Mouse (Mus musculus): ENCODE results near the gene Pitpna.

Pitpna gene

DNA sequence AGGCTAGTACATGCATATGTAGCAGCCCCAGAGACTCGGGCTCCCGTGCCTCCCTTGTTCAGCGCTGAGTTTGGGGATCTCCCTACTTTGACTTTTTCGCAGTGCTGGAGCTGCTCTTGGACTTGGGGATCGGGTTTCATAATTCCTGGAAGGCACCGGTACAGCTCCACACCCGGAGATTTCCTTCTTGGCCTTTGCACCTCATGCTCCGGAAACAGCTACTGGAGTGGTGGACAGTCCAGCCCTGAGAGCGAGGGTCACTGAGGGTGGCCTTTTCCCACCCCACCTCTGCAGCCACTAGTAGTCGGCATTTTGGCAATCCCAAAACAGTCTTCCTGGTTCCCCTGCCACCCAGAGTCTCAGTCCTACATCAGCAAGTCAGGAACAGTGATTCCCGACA is 47.4 kb downstream of the Pitpna start:
- no peak for DNase-seq

DNA sequence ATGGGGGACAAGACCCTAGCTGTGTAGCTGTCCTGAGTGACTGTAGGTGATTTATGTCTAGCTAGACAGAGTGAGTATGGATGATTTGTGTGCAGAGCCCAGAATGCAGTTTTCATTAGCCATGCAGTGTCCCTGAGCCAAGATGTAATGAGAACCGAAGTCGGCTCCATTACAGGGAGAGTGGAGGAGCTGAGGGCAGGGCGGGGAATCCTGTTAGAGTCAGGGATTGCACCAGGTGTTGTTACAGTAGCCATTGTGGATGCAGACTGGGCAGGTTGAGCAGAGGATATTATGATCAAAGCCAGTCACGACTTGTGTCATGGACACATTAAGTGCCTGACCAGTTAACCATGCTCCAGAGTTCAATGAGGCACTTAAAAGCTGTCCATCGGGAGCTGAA is 55.4 kb downstream of the Pitpna start:
- DNase-seq, result no peak

DNA sequence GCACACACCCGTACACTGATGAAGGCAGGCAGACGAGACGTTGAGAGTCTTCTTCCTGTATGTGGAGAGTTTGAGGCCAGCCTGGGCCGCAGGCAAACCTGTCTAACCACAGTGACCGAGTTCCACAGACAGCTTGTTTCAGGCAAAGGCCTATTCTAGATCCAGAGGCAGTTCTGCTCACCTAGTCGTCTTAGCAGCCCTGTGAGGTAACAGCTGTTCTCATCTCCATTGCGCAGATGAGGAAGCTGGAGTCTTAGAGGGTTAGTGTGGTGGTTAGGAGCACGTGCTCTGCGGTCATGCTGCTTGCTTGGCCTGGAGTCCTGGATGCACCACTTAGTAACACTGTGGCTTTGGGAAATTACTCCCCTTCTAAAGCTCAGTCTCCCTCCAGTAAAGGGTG is 56.8 kb downstream of the Pitpna start:
- no peak for DNase-seq

DNA sequence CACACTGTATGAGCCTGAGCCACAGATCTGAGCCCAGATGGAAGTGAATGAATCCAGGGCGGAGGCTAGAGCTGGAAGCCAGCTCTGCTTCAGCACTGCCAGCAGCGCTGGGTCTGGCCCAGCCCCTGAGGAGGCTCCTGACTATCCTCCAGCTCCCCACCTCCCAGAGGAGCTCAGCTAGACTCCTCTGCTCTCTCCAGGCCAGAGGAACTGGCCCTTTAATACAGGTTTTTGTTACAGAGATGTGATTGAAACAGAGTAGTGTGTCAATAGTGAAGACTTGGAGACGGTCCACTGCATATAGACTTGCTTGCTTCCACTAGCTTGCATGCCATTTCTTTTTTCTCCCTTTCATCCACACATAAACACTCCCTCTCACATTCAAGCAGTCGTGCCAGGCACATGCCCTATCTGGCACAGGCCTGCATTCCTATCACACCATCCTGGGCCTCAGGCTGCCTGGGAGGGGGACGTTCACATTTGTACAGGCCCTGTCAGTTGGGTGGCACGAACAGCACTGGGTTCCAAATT is 59.8 kb downstream of the Pitpna start:
- DNase-seq, result peak; percentile 61 to 70

DNA sequence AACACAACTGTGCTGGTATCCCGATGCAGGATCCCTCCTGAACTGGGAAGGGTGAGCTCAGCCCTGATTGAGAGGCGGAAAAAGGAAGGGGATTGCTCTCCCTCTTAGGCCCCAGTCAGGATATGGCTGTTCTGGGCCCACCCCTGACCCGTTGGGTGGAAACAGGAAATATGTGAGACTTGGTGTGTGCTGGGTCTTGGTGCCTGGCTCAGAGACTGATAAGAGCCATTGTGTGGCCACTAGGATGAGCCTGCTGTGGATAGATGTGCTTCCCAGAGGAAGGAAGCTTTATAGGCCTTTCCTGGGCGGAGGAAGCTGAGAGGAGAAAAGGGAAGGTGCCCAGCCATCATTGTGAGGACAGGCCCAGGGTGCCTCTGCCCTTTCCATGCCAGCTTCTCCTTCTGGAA is 61.3 kb downstream of the Pitpna start:
- DNase-seq, result no peak

DNA sequence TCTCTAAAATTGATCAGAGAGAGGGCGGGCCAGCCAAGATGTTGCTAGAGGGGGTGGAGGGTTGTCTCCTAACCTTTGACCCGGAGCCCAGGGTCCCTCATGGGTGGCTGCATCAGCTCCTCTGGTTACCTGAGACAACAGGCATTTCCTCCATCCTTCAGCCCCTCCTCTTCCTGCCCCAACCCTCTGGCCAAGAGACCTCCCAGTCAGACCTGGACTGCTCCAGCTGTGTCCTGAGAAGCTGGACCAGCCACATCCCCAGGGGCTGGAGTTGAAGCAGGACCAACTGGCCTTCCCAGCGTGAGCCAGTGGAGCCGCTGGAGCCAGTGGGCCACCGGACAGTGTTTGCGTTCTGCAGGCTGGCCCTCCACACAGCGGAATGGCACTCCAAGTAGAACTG is 62.4 kb downstream of the Pitpna start, which contains the start of gene Myo1c:
Gene Myo1c, plus strand, starts transcription at position 194 of the 400 bp plus-strand sequence.
- peak in 1 of 2 experiments; percentile 26 for DNase-seq

DNA sequence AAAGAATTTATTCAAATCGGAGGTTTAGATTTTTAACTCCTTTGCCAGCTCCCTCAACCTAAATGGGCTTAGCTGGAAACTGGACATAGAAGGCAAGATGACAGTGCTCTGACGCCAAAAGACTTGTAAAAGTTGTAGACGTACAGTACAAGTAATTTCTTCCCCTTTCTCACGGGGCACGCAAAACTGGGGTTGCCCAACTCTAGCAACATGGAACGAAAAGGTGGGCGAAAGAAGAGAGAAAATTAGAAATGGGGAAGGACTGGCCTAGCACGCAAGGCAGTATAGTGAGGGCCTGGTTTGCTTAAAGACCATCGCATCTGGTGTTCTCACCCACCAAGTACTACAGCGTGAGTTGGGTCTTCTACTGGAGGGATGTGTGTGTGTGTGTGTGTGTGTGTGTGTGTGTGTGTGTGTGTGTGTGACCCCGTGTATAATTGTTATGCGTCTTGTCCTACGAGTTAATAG is 63.1 kb downstream of the Pitpna start:
- DNase-seq, result peak in 1 of 2 experiments; percentile 23

DNA sequence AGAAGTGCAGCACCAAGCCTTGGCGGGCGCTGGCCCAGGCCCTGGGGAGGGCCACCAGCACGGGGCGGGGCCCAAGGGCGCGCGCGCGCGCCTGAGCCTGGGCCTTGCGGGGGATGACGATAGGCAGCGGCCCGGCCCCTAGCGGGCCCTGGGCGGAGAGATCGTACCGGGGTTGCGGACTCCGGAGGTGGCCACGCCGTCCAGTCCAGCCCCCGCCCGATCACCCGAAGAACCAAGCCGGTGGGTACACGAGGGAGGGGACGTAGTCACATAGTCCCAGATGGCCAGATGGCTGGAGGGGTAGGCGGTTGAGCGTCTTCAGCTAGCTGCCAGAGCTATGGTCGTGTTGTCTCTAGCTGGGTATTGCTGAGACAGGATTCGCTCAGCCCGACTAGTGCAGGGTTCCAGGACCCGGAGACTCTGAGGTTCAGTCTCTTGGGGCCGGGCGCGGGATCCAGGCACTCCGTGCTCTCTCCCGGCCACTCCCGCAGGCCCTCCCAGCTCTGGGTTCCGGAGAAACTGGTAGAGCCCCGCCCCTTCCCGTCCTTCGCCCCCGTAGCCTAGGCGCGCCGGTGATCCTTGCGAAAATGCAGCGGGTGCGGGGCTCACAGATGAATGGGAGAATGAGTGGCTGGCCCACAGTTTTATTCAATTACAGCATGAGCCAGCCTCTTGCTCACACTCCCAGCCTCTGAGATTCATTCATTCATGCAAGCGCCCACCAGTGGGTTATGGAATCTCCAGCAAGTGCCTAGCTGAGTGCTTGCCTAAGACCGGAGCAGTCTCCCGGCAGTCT is 63.7 kb downstream of the Pitpna start:
- peak; percentile 76 to 79 for DNase-seq

DNA sequence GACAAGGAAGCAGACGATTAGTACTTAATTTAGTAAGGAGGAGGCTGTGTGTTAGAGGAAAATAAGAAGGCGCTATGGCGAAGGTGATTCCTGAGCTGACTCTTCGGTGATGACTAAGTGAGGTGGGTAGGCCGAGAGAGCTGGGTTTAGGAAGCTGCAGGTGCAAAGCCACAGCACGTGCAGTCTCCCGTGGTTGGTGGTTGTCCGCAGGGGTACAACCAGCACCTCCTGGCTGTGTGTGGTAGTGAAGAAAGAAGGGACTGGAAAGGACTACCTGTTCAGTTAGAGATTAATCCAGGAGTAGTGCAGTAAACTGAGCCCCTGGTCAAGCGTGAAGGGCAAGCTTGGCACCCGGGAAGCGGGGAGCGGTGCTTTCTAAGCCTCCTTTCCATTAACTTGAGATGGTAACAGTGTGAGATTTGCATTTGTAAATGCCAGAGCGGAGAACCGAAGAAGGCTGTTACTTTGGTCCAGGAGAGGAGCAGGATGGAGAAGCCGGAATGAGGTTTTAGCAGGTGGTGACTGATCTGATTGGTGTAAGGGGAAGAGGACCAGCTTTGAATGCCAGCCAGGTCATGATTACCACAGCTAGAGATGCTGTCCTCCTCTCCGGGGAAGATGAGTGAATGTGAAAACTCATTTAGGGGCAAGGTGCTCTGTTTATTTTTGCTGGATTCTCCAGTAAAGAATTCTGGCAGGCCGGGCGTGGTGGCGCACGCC is 64.5 kb downstream of the Pitpna start:
- DNase-seq, result peak; percentile 27

DNA sequence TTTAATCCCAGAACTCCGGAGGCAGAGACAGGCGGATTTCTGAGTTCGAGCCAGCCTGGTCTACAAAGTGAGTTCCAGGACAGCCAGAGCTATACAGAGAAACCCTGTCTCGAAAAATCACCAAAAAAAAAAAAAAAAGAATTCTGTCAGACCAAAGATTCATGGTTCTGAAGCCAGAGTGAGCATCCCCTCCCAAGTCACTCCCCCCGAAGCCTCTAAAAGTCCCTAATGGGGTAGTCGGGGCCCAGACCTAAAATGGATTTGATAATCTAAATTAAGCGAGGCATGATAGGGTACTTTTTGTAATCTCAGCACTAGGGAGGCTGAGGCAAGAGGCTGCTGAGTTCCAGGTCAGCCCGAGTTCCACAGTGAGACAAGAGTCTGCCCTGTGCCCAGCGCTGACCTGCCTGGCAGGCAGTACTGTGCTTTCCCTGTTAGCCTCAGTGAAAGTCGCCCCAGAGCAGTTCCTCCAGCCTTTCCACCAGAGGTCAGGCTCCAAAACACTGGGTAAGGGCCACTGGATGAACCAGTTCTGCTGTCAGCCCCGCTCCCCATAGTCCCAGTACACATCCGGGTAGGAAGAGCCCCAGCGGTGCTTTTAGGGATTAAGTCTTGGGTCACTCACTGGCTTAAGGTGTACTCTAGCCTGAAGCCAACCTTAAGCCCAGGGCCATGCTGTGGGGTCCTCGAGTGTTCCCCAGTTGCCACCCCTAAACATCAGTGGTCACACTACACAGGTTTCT is 65.2 kb downstream of the Pitpna start:
- no peak for DNase-seq

DNA sequence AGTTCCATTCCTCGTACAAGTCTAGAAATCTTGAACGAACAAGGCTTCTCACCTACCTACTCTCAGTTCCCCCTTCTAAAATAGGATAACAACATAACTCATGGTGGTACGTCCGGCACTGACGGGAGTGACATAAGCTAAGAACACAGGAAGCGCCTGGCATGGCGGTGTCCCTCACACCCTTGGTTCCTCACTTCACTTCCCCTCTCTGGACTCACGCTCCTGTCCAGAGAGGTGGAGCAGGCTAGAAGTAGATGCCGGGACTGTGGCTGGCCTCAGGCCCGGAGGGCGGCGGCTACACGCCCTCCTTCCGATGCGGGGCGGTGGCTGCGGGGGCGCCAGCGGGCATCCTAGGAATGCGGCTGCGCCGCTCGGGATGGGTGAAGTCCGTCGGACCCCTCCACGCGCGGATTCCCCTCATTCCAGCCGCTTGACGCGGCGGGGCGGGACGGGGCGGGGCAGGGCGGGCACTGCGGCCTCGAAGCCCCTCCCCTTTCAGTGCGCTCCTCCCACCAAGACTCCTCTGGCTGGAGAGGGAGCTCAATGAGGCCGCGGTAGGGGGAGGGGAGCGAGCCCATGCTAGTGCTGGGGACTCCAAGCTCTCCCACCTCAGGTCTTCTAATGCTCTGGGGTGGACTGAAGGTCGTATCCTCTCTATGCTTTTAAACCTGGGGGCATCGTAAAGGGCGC is 66.0 kb downstream of the Pitpna start:
- DNase-seq, result peak; percentile 71 to 75

DNA sequence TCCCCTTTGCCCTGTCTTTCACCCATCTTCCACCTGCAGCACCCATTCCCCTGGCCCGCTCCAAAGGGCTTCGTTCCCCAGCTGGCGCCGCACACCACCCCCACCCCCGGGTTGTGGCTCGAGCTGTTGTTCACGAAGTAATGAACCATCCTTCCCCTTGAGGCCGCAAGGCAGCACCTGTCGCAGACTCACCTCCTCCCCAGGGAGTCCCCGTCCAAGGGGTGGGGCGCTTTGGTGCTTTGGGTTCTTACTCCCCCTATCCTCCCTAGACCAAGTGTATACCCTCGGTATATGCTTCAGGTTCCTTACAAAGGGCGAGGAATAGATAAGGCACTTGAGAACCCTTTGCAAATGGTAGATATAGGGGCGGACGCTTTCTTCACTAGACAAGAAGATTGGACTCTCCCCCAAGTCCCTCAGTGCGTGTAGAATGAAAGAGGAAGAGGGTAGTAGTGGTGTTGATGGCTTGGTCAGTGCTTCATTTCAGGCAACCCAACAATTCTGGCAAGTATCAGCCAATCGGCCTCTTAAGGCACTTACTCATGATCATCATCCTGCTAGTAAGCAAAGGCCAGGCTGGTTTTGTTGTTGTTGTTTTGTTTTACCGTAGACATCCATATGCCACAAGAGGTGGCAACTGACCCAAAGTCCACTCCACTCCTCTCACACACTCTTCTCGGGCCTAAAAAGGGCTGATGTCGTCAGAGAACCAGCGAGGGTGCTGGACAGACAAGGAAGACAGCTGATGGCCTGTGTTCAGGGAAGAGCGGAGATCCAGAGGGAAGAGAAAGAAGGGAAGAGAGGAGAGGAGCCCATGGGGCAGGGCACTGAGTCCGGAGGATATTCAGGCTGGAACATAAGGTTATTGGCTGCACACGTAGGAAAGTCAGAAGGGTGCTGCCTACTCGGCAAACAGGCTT is 66.8 kb downstream of the Pitpna start:
- peak in 1 of 2 experiments; percentile 38 for DNase-seq

DNA sequence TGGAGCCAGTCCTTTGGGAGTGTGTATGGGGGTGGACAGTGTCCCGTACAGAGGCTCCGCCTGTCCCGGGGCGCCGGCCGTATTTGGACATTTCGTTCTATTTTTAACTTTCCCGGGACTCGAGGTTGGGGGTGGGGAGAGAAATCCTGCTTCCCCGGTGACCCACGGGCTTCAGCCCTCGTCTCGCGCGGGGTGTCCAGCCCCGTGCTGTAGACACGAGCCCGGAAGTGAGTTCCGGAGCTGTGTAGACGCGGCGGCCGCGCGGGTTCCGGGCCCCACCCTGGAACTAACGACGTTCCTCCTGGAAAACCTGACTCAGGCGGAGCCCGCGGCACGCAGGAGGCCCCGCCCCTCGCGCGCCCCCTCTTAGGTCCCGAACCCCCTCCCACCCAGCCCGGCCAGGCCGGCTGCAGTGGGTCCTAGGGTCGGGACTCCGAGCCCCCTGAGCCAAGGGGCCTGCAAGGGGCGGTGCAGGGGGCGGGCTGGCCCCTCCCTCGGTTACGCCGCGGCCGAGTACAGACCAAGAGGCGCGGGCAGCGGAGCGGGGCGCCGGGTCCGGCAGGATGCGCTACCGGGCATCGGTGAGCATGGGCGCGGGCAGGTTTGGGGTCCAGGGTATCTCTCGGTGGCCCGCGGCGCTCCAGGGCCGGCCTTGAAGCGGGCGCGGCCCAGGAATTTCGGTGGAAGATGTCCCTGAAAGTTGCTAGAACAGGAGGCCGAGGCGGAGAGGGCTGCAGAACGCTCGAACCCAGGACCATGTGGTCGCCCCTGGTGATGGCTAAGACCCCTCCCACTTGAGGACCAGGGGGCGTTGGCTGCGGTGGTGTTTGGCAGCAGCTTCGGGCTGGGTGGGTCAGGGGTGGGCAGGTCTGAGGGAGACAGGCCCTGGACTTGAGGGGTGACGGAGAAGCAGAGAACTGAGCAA is 68.0 kb downstream of the Pitpna start:
- peak; percentile 68 to 70 for DNase-seq

DNA sequence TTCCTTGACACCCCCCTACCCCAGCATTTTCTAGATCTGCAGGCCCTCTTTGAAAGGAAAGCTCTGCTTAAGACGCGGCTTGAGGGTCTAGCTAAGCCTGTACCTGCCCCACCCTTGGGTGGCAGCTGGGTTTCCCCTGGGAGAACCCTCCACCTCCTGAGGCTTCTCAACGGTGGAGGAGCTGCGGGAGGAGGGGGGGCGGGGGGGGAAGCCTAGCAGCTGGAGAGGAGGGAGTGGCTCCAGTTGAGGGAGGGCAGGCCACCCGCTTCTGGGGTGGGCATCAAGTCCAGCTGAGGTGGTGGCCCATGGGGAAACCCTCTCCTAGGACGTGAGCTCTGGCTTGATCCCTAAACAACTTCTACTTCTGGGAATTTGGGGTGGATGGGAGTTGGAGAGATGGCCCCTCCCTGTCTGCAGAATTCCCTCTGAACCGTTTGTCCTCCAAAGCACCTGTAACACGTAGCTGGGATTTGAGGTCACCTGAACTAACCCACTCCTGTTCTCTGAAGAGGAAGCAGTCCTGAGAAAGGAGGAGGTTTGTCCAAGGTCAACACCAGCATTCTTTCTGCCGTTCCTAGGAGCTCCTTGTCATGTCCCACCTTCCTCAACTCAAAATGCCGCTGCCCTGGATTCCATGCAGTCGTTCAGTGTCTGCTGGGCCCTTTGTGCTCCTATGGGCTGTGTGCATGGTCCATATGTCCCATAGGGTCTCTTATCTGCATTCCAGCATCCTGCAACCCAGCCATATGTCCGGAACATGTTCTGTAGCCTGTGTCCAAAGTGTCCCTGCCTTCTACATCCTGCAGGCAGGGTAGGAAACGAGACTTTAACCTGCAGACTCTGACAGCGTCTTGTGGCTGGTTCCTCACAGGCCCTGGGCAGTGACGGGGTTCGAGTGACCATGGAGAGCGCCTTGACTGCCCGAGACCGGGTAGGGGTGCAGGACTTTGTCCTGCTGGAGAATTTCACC is 69.0 kb downstream of the Pitpna start:
- DNase-seq, result no peak

DNA sequence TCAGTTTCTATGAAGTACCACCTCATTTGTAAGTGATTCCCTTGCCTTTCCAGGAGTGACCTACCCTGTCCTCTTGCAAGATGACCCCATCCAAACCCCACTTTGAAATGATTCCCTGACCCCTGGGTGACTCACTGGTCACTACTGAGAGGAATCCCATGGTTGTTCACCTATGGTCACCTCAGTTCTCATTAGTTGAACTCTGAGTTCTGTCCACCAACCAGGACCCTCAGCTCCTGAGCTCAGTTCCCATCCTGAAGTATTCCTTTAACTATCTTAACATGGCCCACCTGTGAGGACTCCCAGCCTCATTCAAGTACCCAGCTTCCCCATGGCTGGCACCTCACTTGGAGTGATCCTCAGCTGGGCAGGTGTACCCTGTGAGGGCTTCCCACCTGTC is 69.9 kb downstream of the Pitpna start:
- DNase-seq, result no peak

DNA sequence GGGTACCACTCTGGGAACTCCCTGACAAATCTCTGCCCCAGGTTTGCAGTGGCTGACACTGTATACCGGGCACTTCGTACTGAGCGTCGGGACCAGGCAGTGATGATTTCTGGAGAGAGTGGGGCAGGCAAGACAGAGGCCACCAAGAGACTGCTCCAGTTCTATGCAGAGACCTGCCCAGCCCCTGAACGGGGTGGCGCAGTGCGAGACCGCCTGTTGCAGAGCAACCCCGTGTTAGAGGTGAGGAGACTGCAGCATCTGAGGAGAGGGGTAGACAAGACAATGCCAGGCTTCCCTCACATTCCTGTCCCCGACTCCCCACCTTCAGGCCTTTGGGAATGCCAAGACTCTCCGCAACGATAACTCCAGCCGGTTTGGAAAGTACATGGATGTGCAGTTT is 70.4 kb downstream of the Pitpna start:
- DNase-seq, result no peak

DNA sequence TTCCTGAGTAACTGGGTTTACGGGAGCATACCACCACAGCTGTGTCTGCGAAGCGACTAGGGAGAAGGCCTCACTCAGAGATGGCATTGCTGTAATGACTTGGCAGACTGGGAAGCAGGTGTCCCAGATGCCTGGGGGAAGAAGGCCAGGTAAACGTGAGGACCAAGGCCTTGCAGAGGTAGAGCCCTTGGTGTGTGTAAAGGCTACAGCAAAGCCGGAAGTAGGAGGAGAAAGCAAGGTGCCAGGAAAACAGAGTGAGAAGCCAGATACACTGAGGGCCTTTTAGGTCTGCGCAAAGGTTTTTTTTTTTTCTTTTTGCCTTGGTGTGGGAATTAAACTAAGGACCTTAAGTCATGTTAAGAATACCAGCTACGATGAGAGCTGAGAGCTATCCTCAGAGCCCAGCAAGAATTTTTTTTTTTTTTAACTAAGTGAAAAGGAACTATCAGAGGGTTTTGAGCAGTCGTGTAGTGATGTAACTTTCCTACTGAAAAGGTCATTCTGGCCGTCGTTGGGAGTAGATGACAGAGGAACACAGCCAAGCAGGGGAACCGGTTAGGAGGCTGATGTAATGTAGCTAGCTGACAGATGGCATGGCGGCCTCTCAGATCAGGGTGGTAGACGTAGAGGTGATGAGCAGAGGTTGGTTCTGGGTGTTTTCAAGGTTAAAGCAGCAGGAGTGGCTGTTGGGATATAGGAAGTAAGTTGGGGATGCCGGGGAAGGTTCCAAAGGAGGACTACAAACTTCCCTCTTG is 71.3 kb downstream of the Pitpna start:
- no peak for DNase-seq

DNA sequence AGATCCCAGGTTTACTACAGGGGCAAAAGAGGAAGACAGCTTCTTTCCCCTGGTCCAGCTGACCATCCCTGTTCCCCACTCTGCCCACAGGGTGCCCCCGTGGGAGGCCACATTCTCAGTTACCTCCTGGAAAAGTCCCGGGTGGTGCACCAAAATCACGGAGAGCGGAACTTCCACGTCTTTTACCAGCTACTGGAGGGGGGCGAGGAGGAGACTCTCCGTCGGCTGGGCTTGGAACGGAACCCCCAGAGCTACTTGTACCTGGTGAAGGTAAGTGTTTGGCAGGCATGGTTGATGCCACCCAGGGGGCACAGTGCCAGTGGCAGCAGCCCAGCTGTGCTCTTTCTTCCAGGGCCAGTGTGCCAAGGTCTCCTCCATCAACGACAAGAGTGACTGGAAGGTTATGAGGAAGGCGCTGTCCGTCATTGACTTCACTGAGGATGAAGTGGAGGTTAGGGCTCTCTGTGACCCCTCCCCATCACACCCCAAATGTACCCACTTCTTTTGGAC is 72.2 kb downstream of the Pitpna start:
- DNase-seq, result no peak

Measured in cerebellum, postnatal 14 days (tissue).